Mouse (Mus musculus) cortical plate, adult 2 months (tissue): Measurements from ENCODE around the gene Tex261.

ENCODE experiments used
- CTCF ChIP-seq: fragments of 200-500 bp; IDR thresholded peaks from 2 replicates; pipeline ENCODE4 v1.5.1; 2011; ENCODE audit warnings: mild to moderate bottlenecking, control low read depth, low read length; ENCODE audit not compliant: insufficient read depth; ENCODE audit errors: extremely low read depth
- POLR2A ChIP-seq: fragments of 200-500 bp; IDR thresholded peaks from 2 replicates; pipeline ENCODE4 v1.6.1; 2011; ENCODE audit warnings: mild to moderate bottlenecking, low read length, control low read depth; ENCODE audit not compliant: insufficient read depth; ENCODE audit errors: extremely low read depth

DNA sequence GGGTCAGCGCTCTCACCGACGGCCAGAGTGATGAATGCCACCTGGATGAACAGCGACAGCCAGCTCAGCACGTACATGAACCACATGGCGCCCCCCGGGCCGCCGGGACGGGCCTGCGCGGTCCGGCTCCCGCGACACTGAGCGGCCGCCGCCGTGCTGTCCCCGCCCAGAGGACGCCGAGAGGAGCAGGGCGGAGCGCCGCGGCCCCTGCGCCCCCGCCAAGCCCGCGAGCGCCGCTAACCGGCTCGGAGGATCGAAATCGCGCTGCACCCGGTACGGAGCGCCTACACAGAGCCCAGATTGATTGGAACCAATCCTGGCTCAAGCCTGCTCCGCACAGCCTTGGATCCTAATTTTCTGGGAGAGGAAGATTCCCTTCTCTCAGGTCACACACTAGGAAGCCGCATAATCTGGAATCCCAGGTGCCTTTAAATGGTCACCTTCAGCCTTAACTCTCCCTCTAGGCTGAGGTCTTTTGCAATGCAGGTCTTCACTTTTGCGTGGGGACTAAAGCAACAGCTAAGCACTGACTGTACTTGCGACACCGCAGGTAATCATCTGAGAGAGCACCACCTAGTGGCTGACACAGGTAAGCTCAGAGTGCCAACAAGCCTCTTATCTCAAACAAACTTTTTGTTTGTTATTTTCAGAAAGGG, at the start of gene Tex261:
- TF ChIP-seq CTCF (peak; percentile 83), POLR2A (peak; percentile 56; the same call in 1 of the 2 replicates)
